ENCODE assay signal across 25 mouse cellular contexts in genomic region chr13:114531780-114532179, GRCm38 (mm10).
DNase-seq lines count a peak whose midpoint lies in the region; ATAC-seq lines count a peak whose summit lies in the region.
"Had no signal": no experiment of that assay in that cellular context is flagged by ENCODE, and none has a peak within 500 bp of the region (broad histone marks: within the 10 kb centered on the region; RNA-seq: fewer than 3 reads in every experiment).

No protein-coding gene starts in this region.

- no peak for DNase-seq in midbrain, embryonic 10.5 days (ENCODE audit: low spot score)
- DNase-seq in right cerebral cortex, postnatal 10 days (ENCODE audit: low spot score in 2 of 2), result no peak
- no peak for DNase-seq in adrenal gland, adult 18-20 months (ENCODE audit: low spot score in 2 of 2)
- DNase-seq: B cell, adult 2 months; cerebellum, adult 2 months; cerebellum, postnatal 36 days; gastrocnemius, postnatal 14 days; heart, postnatal 4 days; kidney, postnatal 36 days; layer of hippocampus, adult 9-11 months; lung, embryonic 14.5 days; lung, postnatal 4 days; right cerebral cortex, postnatal 14 days; thymus, adult 2 months had no signal

- no peaks in the 10 kb centered on the region for H3K9me3 ChIP-seq in midbrain, embryonic 10.5 days (replicated peaks)
- no peaks in the 10 kb centered on the region for H3K9me3 ChIP-seq in midbrain, embryonic 13.5 days
- no peaks in the 10 kb centered on the region for H3K9me3 ChIP-seq in forebrain, embryonic 12.5 days
- H3K9me3 ChIP-seq in hindbrain, embryonic 13.5 days, result no peaks in the 10 kb centered on the region
- no peaks in the 10 kb centered on the region for H3K9me3 ChIP-seq in midbrain, embryonic 16.5 days (replicated peaks; ENCODE audit: control insufficient read depth, low read length, poor library complexity, severe bottlenecking)
- H3K9me3 ChIP-seq: embryonic facial prominence, embryonic 12.5 days; heart, embryonic 15.5 days; limb, embryonic 12.5 days; liver, embryonic 12.5 days; stomach, embryonic 15.5 days had no signal

- H3K4me2 ChIP-seq in midbrain, embryonic 13.5 days (replicated peaks), result no peak overlapping the region
- H3K4me2 ChIP-seq in forebrain, embryonic 12.5 days, result peak overlapping the region; percentile 22
- peak overlapping the region; percentile 15; the same call in 1 of the 2 replicates for H3K4me2 ChIP-seq in hindbrain, embryonic 13.5 days
- H3K4me2 ChIP-seq in midbrain, embryonic 16.5 days (ENCODE audit: low read length), result peak overlapping the region; percentile 14; the same call in 1 of the 2 replicates
- H3K4me2 ChIP-seq: embryonic facial prominence, embryonic 12.5 days; heart, embryonic 15.5 days; limb, embryonic 12.5 days; liver, embryonic 12.5 days; lung, embryonic 14.5 days; stomach, embryonic 15.5 days had no signal

- H3K4me3 ChIP-seq in midbrain, embryonic 10.5 days, result no peak overlapping the region
- H3K4me3 ChIP-seq in midbrain, embryonic 13.5 days (replicated peaks), result no peak overlapping the region
- no peak overlapping the region for H3K4me3 ChIP-seq in forebrain, embryonic 12.5 days (replicated peaks)
- no peak overlapping the region for H3K4me3 ChIP-seq in hindbrain, embryonic 13.5 days
- no peak overlapping the region for H3K4me3 ChIP-seq in midbrain, embryonic 16.5 days (ENCODE audit: low read depth, low read length)
- H3K4me3 ChIP-seq: embryonic facial prominence, embryonic 12.5 days; erythroblast, embryonic 14.5 days; heart, embryonic 15.5 days; limb, embryonic 12.5 days; liver, embryonic 12.5 days; stomach, embryonic 15.5 days had no signal

- ATAC-seq in midbrain, embryonic 13.5 days, result no peak
- ATAC-seq in forebrain, embryonic 12.5 days (ENCODE audit: low FRiP score), result peak; percentile 70
- ATAC-seq in hindbrain, embryonic 13.5 days (ENCODE audit: low FRiP score), result no peak
- ATAC-seq in midbrain, embryonic 16.5 days, result no peak
- ATAC-seq: intestine, embryonic 16.5 days; liver, embryonic 12.5 days had no signal

- no peaks in the 10 kb centered on the region for H3K36me3 ChIP-seq in midbrain, embryonic 10.5 days
- no peaks in the 10 kb centered on the region for H3K36me3 ChIP-seq in midbrain, embryonic 13.5 days
- no peaks in the 10 kb centered on the region for H3K36me3 ChIP-seq in forebrain, embryonic 12.5 days (replicated peaks)
- no peaks in the 10 kb centered on the region for H3K36me3 ChIP-seq in hindbrain, embryonic 13.5 days
- no peaks in the 10 kb centered on the region for H3K36me3 ChIP-seq in midbrain, embryonic 16.5 days (ENCODE audit: control insufficient read depth, insufficient read depth, low read length)
- H3K36me3 ChIP-seq: embryonic facial prominence, embryonic 12.5 days; heart, embryonic 15.5 days; limb, embryonic 12.5 days; liver, embryonic 12.5 days; stomach, embryonic 15.5 days had no signal

- no peak overlapping the region for H3K9ac ChIP-seq in midbrain, embryonic 13.5 days (replicated peaks)
- H3K9ac ChIP-seq in forebrain, embryonic 12.5 days, result no peak overlapping the region
- no peak overlapping the region for H3K9ac ChIP-seq in hindbrain, embryonic 13.5 days
- no peak overlapping the region for H3K9ac ChIP-seq in midbrain, embryonic 16.5 days (ENCODE audit: low read depth, low read length)
- H3K9ac ChIP-seq: embryonic facial prominence, embryonic 12.5 days; heart, embryonic 15.5 days; limb, embryonic 12.5 days; liver, embryonic 12.5 days; lung, embryonic 14.5 days; stomach, embryonic 15.5 days had no signal

- H3K4me1 ChIP-seq in midbrain, embryonic 10.5 days, result peaks cover 34% of the 10 kb centered on the region
- H3K4me1 ChIP-seq in midbrain, embryonic 13.5 days (replicated peaks), result peaks cover 6% of the 10 kb centered on the region
- peaks cover 23% of the 10 kb centered on the region for H3K4me1 ChIP-seq in forebrain, embryonic 12.5 days
- peaks cover 2% of the 10 kb centered on the region; the same call in 1 of the 2 replicates for H3K4me1 ChIP-seq in hindbrain, embryonic 13.5 days (replicated peaks)
- no peaks in the 10 kb centered on the region; the same call in 1 of the 2 replicates for H3K4me1 ChIP-seq in midbrain, embryonic 16.5 days (ENCODE audit: control insufficient read depth, insufficient read depth, low read length)
- H3K4me1 ChIP-seq: embryonic facial prominence, embryonic 12.5 days; heart, embryonic 15.5 days; limb, embryonic 12.5 days; liver, embryonic 12.5 days; stomach, embryonic 15.5 days had no signal

- H3K27me3 ChIP-seq in midbrain, embryonic 10.5 days (ENCODE audit: low read depth, poor library complexity, severe bottlenecking), result no peaks in the 10 kb centered on the region
- peaks cover 3% of the 10 kb centered on the region; the same call in 1 of the 2 replicates for H3K27me3 ChIP-seq in midbrain, embryonic 13.5 days
- no peaks in the 10 kb centered on the region; the same call in 1 of the 2 replicates for H3K27me3 ChIP-seq in forebrain, embryonic 12.5 days
- no peaks in the 10 kb centered on the region for H3K27me3 ChIP-seq in hindbrain, embryonic 13.5 days
- H3K27me3 ChIP-seq in midbrain, embryonic 16.5 days (ENCODE audit: control insufficient read depth, insufficient read depth, low read depth, low read length), result no peaks in the 10 kb centered on the region
- H3K27me3 ChIP-seq: embryonic facial prominence, embryonic 12.5 days; heart, embryonic 15.5 days; limb, embryonic 12.5 days; liver, embryonic 12.5 days; stomach, embryonic 15.5 days had no signal

- WGBS in midbrain, embryonic 10.5 days, result 52% methylated on average over 5 of the region's 5 CpGs
- WGBS in midbrain, embryonic 13.5 days, result 29% methylated on average over 5 of the region's 5 CpGs
- 25% methylated on average over 5 of the region's 5 CpGs for WGBS in forebrain, embryonic 12.5 days
- WGBS in hindbrain, embryonic 13.5 days, result 33% methylated on average over 5 of the region's 5 CpGs
- 32% methylated on average over 5 of the region's 5 CpGs for WGBS in midbrain, embryonic 16.5 days

- H3K27ac ChIP-seq in midbrain, embryonic 10.5 days (replicated peaks), result peak overlapping the region; percentile 64
- no peak overlapping the region for H3K27ac ChIP-seq in midbrain, embryonic 13.5 days
- H3K27ac ChIP-seq in forebrain, embryonic 12.5 days, result no peak overlapping the region
- no peak overlapping the region for H3K27ac ChIP-seq in hindbrain, embryonic 13.5 days
- H3K27ac ChIP-seq in midbrain, embryonic 16.5 days (ENCODE audit: low read length), result no peak overlapping the region
- H3K27ac ChIP-seq: embryonic facial prominence, embryonic 12.5 days; heart, embryonic 15.5 days; limb, embryonic 12.5 days; liver, embryonic 12.5 days; stomach, embryonic 15.5 days had no signal
